Mouse (Mus musculus): ENCODE data around the gene Coq10b. TPM values are rescaled to one million over a fixed set of nuclear protein-coding genes. Genes with fewer than 3 reads are reported as not detected.

The Coq10b gene
- polyA plus RNA-seq, 1 experiment from 2014 or later = 19.9 TPM

DNA sequence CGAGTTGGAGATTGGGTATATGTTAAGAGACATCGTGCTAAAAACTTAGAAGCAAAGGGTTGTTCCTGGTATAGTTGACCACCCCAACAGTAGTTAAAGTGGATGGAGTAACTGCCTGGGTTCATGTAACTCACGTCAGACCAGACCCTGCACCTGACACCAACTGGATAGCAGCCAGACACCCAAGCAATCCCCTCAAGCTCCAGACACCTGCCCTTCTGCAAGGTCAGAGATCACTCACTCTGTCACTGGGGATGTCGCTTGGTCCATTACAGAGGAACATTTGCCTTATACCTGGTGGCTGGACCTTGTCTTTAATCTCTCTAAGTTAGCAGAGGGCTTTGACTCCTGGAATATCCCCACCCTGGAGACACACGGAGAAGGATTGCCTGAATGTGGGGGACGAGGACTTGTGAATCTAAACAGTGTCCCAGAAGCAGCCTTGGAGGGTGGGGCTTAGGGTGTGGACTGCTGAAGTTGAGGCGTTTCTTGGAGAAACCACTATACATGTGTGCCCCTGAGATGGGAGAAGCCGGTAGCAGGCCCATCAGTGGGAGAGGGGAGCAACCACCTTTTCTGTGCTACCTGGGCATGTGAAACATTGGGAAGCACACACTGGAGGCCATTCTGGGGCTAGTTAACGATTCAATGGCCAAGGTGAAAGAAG lies 54.5 kb downstream of the Coq10b start:
- DNase-seq (ENCODE audit: low spot score) = no peak

DNA sequence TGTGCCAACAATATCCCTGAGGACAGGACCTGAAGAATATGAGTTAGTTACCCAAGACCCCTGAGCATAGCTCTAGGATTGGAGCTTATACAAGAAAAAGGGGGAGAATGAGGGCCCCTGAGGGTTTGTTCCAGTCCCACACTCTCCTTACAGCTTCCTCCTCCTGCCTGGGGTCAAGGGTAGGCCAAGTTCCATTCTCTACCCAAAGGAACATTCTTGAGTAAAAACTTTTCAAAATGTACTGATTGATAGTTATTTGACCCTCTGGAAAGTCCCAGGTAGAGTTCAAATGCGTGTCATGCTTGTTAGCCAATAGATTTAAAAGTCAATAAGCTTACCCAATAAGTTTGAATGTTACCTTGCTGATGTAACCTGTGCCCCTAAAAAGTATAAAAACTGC lies 55.1 kb downstream of the Coq10b start:
- DNase-seq (ENCODE audit: low spot score) = no peak

DNA sequence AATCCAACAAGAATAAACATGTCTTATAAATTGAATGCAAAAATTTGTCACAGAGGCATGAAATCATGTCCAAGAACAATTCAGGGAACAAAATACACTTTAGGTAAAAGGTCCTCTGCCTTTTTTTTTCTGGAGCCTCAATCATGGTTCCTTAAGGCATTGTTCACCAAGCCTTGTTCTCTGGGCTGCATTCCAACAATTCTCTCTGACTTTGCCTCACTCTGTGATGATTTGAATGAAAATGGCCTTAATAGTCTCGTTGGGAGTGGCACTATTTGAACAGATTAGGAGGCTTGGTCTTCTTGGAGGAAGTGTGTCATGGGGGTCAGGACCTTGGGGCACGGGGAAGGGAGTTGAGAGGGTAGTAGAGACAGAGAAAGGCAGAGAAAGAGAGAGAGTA lies 55.9 kb downstream of the Coq10b start:
- no peak for DNase-seq (ENCODE audit: low spot score)

DNA sequence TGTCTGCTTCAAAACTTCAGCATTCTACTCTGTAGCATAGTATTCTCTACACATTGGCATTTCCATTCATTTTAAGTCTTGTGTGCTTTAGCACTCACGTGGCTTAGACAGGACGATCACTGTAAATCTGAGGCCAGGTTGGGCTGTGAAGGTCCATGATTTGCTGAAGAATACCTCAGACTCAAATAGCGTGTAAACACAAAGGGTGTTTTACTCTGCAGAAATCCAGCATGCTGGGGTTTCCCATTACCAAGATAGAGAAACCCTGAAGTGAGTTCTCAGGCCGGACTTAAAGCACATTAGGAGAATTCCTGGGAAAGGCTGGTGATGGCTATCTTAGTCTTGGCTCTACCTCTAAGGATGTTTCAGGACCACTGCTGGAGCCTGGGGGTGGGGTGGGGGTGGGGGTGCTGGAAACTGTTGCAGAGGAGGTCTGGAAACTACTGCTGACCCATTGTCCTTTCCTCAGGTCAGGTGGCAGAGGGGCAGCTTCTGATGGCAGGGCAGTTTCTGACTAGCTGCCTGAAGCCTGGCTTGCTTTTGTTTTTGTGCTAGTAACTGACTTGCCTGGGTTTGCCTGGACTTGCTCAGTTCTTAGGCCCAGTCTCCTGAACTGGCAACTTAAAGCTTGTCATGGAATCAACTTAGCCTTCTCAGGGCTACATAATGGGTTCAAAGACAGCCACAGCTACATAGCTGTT lies 56.6 kb downstream of the Coq10b start:
- no peak for DNase-seq (ENCODE audit: low spot score)

Other genes starting within 250 kb of the Coq10b start
- gene Ankrd44, start 126.4 kb upstream of the Coq10b start, polyA plus RNA-seq (2015; fragmentation: Nextera tagmentation; extraction: Ambion mirVana) = 34.3 and 42.6 TPM in 2 replicates
- 390 and 430 TPM in 2 replicates for gene Sf3b1, start 25.3 kb upstream of the Coq10b start, polyA plus RNA-seq (2015; fragmentation: Nextera tagmentation; extraction: Ambion mirVana)
- gene Hspe1, start 35.4 kb downstream of the Coq10b start, polyA plus RNA-seq (2015; fragmentation: Nextera tagmentation; extraction: Ambion mirVana) = 316 and 385 TPM in 2 replicates
- gene Hspd1, start 35.5 kb downstream of the Coq10b start, polyA plus RNA-seq (2015; fragmentation: Nextera tagmentation; extraction: Ambion mirVana) = 258 and 291 TPM in 2 replicates
- gene Mob4, start 78.5 kb downstream of the Coq10b start, polyA plus RNA-seq (2015; fragmentation: Nextera tagmentation; extraction: Ambion mirVana) = 127 and 149 TPM in 2 replicates
- gene Rftn2, start 174.0 kb downstream of the Coq10b start, polyA plus RNA-seq (2015; fragmentation: Nextera tagmentation; extraction: Ambion mirVana) = 0.80 and 1.1 TPM in 2 replicates
- gene Mars2, start 184.4 kb downstream of the Coq10b start, polyA plus RNA-seq (2015; fragmentation: Nextera tagmentation; extraction: Ambion mirVana) = 3.5 and 3.8 TPM in 2 replicates